Mouse (Mus musculus): ENCODE results near the gene Dnajc17. TPM values are rescaled to one million over a fixed set of nuclear protein-coding genes. Genes with fewer than 3 reads are reported as not detected.

The Dnajc17 gene
- total RNA-seq, 4 experiments from 2014 or later: 7.5 to 8.5 (median 8.0) TPM

- DNase-seq (ENCODE audit: low spot score in 2 of 2): no peak
Observed at GRCm38 (mm10) chr2:119163999-119164398, 44.6 kb downstream of the Dnajc17 start.

DNA sequence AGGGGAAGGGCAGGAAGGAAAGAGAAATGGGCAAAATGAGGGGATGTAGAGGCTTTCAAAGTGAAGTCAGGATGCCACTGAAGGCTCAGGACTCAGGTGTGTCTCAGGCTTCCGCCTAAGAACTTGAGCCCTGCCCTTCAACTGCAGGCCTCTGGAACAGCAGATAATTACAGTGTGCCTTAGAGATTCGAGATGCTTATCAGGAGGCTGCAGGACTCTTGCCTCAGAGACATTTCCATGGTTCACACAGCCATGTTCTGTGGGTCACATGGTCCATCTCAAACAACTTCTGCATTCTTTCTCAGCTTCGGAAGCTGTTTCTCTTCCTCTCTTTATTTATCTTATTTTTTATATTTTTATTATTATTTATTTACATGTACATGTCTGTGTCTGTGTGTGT, 45.5 kb downstream of the Dnajc17 start:
- DNase-seq (ENCODE audit: low spot score in 2 of 2): no peak

GRCm38 (mm10) chr2:119161247-119161646, 47.3 kb downstream of the Dnajc17 start:
- DNase-seq (ENCODE audit: low spot score in 2 of 2): no peak

DNA sequence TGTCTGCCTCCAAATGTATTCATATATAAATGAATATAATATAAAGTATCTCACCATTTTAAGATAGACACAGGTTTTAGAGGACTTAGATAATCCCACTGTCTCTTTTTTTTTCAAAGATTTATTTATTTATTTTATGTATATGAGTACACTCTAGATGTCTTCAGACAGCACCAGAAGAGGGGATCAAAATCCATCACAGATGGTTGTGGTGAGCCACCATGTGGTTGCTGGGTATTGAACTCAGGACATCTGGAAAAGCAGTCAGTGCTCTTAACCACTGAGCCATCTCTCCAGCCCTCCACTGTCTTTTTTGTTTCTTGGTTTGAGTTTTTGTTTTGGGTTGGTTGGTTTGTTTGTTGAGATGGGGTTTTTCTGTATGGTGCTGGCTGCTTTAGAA, 50.8 kb downstream of the Dnajc17 start:
- no peak for DNase-seq (ENCODE audit: low spot score in 2 of 2)

DNA sequence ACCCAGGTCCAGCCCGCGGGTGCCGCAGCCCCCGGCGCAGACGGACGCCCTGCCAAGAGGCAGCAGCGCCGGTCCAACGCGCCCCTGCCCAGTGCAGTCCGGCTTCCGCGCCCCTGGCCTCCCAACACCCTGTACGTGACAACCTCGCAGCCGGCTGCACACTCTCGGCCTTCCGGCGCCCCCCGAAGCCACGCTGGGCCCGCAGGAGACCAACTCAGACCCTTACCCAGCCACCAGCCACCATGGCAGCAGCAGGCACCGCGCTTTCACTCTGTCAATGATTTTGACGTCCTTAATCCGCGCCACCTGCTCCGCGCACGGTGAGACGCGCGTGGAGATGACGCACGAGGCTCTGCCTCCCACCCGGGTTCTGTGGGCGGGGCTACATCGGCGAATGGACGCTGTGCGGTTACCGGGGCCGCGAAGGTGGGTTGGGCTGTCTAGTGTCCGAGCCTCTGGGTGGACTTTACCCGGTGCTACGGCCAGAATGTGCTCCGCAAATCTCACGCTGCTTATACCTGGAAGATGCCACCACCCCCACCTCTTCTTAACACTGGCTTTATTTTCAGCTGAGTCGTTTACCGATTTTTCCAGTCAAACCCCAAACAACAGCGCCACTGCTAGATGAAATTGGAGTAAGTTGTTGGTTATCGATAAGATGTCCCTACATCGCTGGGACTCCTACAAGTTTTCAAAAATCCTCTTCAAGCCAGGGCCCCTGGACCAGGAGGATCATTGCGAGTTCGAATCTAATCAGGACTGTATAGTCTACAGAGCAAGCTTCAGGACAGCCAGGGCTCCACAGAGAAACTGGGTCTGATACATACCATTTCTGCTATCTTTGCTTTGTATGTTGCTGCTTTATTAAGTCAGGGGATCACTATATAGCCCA, 51.7 kb downstream of the Dnajc17 start, which contains the start of gene Rmdn3:
Gene Rmdn3 (minus strand): TSS at position 354 of the 892 bp plus-strand sequence.
- DNase-seq (ENCODE audit: low spot score in 2 of 2): peak; percentile 82 to 84

DNA sequence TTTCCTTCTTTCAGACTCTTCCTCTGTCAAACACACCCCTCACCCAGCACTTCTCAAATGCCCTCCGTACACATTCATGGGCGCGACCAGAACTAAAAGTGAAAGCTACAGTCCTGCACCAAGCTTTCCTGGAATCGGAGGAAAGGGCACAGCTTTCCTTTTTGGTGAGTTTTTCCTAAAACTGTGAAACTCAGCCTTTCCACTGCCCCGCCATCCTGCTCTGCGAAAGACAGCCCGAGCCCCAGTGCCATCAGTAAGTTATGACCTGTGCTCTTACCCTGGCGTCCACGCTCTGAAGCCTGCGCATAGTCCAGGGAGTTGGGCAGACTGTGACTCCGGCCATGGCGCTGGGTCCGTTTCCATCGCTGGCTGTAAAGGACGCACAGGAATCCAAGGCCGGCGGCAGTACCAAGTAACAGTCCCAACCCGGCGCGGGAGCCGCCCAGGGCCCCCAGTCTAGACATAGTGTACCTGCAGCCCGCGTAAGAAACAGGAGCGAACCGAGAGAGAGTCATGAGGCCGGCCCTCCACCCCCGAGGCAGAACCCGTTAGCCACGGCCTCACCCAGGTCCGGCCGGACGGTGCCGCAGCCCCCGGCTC, 52.4 kb downstream of the Dnajc17 start:
- no peak for DNase-seq (ENCODE audit: low spot score in 2 of 2)

GRCm38 (mm10) chr2:119155388-119155787, 53.2 kb downstream of the Dnajc17 start:
- no peak for DNase-seq (ENCODE audit: low spot score in 2 of 2)

DNA sequence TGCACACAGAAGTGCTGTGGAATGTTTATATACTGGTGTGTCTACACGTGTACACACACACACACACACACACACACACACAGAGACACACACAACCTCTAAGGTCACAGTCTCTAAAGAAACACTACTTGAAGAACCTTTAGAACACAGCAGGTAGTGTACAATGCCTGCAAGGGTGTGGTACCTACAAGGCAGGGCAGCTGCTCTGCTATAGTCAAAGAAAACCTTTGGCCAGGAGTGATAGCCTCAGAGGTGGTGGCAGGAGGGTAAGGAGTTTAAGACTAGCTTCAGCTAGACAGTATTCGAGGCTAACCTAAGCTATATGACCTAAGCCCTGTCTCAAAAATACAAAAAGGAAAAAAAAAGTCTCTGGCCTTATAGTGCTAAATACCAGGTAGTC, 53.9 kb downstream of the Dnajc17 start:
- no peak for DNase-seq (ENCODE audit: low spot score in 2 of 2)

DNA sequence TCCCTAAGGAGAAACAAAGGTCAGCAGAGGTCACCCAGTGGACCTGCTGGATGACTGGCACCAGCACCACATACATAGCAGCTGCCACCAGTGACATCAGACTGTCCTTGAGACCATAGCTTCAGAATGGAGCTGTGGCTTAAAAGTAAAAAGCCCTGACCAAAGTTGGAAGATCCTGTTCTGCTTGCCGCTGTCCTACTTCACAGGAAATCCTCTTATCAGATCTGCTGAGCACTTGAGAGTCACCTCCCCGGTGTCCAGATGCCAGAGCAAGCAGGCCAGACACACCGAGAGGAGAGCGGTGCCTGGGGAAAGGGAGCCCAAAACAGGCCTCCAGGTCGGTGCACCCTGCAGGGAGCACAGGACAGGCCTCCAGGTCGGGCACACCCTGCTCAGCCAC, 56.3 kb downstream of the Dnajc17 start:
- DNase-seq (ENCODE audit: low spot score in 2 of 2): no peak

DNA sequence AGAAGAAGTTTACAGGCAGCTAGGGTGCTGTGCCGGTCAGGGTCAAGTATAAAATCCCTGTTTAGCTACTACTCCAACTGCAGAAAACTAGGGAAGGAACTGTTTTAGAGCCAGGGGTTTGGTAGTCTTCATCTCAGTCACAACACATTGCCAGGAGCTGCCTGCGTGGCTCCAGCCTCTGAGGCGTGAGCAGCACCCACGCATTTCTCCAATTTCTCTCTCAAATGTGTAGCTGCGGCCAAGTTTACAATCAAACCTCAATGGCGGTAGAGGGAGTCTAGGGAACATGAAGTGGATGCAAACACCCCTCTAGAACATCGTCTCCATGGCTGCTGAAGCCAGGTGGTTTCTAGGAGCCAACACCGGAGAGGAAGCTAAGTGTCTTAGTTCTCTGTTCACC, 60.8 kb downstream of the Dnajc17 start:
- DNase-seq (ENCODE audit: low spot score in 2 of 2): no peak

DNA sequence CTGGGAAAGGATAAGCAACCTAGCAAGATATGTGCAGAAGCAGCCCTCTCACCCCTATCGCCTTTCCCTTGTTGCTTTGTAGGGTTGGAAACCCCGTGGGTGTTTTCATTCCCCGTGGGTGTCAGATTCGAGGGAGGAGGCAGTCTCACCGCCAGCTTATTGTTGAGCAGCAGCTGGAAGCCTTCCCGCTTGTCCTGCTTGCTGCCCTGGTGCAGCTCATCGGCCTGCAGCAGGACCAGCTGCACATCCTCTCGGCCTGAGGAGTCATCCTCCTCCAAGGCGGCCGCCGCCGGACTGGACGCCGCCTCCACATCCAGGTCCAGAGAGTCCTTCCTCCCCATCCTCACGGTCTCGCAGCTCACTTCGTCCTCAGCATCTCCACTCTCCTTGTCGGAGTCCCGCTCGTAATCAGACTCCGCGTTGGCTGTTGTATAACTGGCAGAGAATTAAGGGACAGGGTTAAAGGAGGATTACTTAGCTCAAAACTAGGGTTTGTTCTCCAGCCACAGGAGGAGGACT, 61.4 kb downstream of the Dnajc17 start:
- DNase-seq (ENCODE audit: low spot score in 2 of 2): no peak

- DNase-seq (ENCODE audit: low spot score in 2 of 2): no peak
Observed at GRCm38 (mm10) chr2:119146435-119146834, 62.2 kb downstream of the Dnajc17 start.

GRCm38 (mm10) chr2:119145199-119145598, 63.4 kb downstream of the Dnajc17 start:
- DNase-seq (ENCODE audit: low spot score in 2 of 2): no peak

DNA sequence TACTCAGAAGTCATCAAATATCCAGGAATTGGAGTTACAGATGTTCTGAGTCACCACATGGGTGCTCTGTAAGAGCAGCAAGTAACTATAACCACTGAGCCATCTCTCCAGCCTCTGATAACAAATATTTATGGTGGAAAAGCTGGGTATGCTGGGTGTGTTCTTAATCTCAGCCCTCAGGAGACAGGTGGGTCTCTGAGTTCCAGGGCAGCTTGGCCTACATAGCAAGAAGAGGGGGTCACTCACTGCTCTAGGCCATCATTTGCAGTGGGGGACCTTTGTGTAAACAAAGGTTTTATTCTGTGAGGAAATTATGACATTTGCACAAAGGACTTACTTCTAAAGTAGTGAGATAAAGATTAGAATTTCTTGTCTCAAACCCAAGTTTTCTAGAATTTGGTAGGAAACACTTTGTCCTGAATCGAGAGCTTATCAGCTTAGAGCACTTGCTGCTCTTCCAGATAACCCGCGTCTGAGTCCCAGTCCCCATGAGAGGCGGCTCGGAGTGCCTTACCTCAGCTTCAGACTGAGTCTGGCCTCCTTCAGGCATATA, 72.2 kb downstream of the Dnajc17 start:
- DNase-seq (ENCODE audit: low spot score in 2 of 2): no peak

Other genes with a start within 250 kb of the Dnajc17 start
- gene Ccdc32, start 179.4 kb downstream of the Dnajc17 start, total RNA-seq (2022): 1 to 10 TPM; 2.9 to 5.4 (median 4.2) TPM
- 1 to 10 TPM; 2.7 to 3.5 (median 3.3) TPM for gene Rpusd2, start 174.0 kb downstream of the Dnajc17 start, total RNA-seq (2022)
- gene Knl1, start 161.7 kb downstream of the Dnajc17 start, total RNA-seq (2022): under 1 TPM in 3 of 4 experiments, not detected in 1; 0.07 to 0.36 (median 0.29) TPM
- gene Rad51, start 96.0 kb downstream of the Dnajc17 start, total RNA-seq (2022): 1 to 10 TPM in 3 of 4 experiments, under 1 TPM in 1; 0.74 to 1.8 (median 1.2) TPM
- gene Rmdn3, start 51.8 kb downstream of the Dnajc17 start, total RNA-seq (2022): 1 to 10 TPM; 3.2 to 6.7 (median 4.8) TPM
- gene Gchfr, start 41.0 kb downstream of the Dnajc17 start, total RNA-seq (2022): not detected
- gene Gm14137, start 34.3 kb downstream of the Dnajc17 start, total RNA-seq (2022): not detected
- 10 to 100 TPM in 3 of 4 experiments, 1 to 10 TPM in 1; 9.1 to 15.3 (median 11.8) TPM for gene Zfyve19, start 178 bp downstream of the Dnajc17 start, total RNA-seq (2022)
- gene Ppp1r14d, start 21.1 kb upstream of the Dnajc17 start, total RNA-seq (2022): not detected
- under 1 TPM in 1 of 4 experiments, not detected in 3; 0.13 TPM for gene Spint1, start 28.6 kb upstream of the Dnajc17 start, total RNA-seq (2022)
- not detected for gene Rhov, start 62.5 kb upstream of the Dnajc17 start, total RNA-seq (2022)
- gene Vps18, start 79.9 kb upstream of the Dnajc17 start, total RNA-seq (2022): 10 to 100 TPM; 10.8 to 12.5 (median 11.5) TPM
- gene Dll4, start 117.0 kb upstream of the Dnajc17 start, total RNA-seq (2022): 1 to 10 TPM; 3.3 to 5.8 (median 3.9) TPM
- 100 to 1,000 TPM in 1 of 4 experiments, 10 to 100 TPM in 3; 59.1 to 158 (median 73.1) TPM for gene Chac1, start 142.4 kb upstream of the Dnajc17 start, total RNA-seq (2022)

Measured in gastrocnemius, adult 8-10 months (tissue).